Mouse (Mus musculus): ENCODE data around the gene Lactb.
A peak's percentile ranks its signal among the peaks of the same experiment; 100 is the strongest.
"Not testable (repeated sequence)": the region's sequence is repeated elsewhere in the genome, so short reads cannot be mapped to it uniquely, and the experiment has no call there.

Lactb gene

DNA sequence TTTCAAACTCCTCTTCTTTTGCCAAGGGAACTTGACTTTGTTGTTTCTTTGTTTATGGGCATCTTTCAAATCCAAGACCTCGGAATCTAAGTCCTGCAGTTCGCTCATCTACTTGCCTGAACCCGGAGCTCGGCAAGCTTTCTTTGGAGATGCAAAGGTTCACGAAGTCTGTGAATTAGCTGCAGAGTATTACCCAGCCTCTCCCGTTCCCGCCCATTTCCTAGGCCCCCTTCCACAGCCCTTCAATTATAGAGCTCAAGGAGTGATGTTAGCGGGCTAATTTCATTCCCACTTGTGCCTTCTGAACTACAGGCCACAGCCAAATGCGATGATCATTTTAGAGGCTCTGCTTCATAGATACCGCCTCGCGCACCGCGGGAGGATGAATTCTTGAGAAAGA, 55.3 kb downstream of the Lactb start:
- DNase-seq (ENCODE audit: low read depth), result no peak

DNA sequence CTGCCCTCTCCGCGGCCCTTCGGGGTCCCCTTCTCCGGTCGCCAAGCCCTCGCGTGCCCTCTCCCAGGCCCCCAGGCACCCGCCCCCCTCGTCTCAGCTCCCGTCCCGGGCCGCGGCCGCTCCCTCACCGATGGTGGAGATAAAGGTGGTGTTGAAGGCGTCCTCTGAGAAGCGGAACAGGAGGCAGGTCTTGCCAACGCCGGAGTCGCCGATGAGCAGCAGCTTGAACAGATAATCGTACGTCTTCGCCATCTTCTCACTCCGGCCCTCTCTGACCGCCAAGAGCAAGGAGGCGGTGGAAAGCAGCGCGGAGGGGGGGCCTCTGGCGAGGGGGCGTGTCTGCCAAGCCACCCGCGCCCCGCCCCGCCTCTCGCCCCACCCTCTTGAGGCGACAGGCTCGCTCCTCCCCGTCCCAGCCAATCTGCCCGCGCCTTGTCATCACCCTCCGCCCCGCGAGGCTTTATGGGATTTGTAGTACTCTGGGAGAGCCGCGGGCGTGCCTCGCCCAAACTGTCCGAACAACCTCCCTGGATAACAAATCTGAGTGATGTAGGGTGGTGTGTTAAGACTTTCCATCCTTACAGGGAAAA, 55.8 kb downstream of the Lactb start, which contains the start of gene Rab8b:
Rab8b (minus strand) TSS at position 306 of the 590 bp plus-strand sequence.
- DNase-seq (ENCODE audit: low read depth), result peak; percentile 97

DNA sequence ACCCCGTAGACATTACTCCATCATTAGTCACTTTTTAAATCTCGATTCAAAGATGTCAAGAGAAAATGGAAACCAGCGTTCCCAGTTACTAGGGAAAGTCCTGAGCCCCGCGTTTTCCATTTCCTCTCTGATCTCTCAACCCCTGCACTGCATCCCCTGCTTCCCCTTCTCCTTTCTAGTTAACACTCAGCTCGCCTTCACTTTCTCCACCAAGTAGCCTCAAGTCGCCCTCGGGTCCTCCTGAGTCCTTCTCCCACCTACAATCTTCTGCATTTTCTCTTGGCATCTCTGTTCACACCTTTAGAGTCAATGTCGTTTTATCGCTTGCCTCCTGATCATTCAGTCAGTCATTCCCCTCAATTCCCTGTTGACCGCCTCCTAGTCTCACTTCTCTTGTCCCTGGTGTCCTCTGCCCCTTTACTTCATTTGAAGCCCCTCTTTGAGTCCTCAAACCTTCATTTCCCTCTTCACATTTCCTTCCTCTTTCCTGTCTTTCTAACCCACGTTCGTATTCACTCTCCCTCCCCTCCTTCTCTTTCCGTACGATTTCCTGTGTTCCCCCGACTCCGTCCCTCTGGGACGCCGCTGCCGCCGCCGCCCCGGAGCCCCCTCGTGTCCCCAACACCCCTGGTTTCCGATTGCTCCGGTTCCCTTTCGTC, 56.5 kb downstream of the Lactb start:
- peak; percentile 22 for DNase-seq (ENCODE audit: low read depth)

DNA sequence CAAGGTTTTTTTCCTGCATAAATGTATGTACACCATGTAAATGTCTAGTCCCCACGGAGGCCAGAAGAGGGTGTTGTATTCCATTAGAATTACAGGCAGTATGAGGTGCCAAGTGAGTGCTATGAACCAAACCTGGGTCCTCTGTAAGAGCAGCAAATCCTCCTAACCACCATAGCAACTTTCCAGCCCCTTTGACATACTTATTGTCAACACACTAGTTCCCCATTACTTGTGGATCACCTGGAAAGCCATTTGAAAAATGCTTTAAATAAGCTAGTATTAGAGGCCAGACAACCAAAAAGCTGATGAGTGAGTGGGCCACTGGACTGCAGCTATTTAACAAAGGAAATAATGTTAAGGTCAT, 57.4 kb downstream of the Lactb start:
- peak; percentile 9 for DNase-seq (ENCODE audit: low read depth)

DNA sequence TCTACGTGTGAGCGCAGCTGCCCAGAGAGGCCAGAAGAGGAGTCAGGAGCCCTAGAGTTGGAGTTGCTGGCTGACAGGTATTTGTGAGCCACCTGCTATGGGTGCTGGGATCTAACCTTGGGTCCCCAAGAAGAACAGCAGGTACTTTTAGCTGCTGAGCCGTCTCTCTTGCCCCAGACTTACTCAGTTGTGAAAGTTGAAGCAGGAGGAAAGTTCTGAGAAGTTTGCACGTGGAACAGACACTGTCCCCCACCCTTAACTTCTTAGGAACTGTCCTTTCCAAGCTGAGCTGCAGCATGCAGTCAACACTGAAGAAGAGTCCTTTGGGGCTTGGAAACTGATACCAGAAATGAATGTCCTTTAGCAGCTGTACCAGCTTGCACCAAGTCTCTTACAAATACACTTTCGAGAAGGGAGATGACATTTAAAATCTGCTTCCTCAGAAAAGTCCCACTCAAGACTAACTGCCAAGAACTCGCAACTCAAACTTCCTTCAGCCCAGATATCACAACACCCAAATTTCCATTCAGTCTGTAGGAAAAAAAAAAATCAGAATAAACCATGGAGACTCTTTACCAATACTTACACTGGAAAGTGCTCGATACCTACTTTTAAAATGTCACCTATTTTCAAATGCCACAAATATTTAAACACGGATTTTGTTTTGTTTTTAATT, 57.9 kb downstream of the Lactb start:
- no peak for DNase-seq (ENCODE audit: low read depth)

DNA sequence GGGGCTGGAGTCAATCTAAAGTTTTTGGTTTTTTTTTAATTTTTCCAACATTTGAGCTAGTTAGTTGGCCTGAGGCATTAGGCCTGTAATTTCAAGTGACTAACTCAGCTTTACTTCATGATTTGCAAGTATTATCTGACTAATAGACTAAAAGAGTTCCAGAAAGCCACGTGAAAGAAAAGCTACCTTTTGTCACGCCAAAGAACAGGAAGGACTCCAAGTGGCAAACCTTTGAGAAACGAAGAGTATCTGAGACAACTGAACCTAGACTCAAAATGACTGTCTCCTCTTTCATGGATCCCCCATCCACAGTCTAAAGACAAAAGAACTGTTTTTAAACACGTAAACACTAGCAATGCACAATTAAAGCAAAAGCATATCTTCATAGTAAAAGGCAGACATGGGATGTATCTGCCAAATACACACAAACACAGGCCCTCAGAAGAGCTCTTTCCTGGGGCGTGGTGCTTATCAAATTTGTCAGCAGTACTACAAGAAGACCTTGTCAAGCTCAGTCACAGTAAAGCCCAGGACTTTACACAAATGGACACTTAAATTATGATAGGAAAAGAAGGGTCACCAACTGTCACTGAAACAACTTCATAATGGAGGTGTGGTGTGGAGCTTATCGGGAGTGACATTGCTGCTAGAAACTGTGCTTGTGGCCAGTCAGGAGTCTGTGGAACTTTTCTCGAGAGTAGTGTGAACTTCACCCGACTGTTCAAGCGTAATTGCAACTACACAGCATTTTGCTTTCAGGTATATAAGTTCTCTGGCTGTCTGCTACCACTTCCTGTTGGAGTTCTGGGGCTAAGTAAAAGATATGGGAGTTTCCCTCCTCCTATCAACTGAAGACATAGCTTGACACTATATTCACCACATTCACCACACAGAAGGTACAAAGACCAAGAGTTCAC, 59.2 kb downstream of the Lactb start:
- DNase-seq (ENCODE audit: low read depth), result no peak

DNA sequence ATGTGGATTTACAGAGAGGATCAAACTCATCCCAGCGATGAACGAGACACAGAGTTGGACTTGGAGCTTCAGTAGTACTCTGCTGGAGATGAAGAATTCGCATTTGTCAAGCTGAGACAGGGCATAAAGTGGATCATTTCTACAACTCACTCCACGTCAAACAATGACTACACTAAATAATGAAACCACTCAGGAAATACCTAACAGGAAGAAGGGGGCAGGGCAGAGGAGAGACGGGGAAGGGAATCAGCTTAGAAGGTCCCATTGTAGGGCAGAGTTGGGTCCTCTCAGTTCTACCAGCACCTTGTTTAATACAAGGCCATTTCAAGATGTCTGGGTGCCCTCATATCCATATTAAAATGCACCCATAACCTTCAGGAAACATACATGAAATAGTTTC, 59.9 kb downstream of the Lactb start:
- no peak for DNase-seq (ENCODE audit: low read depth)

DNA sequence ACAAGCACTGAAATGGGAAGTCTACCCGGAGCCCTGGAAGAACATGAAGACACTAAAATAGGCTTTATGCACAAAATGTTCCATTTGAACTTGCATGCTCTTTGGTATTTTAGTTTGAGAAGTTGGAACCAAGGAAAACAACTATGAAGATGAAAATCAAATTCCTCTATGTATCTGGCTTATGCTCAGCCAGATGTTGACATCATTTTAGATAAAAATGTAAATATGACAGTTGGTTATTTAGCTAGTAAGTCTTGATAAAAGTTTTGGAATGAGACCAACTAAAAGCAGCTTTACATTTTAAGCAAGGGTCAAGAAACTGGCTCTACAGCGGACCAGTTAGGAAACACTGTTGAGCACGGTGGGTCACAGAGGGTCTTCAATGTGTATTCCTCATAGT, 60.7 kb downstream of the Lactb start:
- no peak for DNase-seq (ENCODE audit: low read depth)

DNA sequence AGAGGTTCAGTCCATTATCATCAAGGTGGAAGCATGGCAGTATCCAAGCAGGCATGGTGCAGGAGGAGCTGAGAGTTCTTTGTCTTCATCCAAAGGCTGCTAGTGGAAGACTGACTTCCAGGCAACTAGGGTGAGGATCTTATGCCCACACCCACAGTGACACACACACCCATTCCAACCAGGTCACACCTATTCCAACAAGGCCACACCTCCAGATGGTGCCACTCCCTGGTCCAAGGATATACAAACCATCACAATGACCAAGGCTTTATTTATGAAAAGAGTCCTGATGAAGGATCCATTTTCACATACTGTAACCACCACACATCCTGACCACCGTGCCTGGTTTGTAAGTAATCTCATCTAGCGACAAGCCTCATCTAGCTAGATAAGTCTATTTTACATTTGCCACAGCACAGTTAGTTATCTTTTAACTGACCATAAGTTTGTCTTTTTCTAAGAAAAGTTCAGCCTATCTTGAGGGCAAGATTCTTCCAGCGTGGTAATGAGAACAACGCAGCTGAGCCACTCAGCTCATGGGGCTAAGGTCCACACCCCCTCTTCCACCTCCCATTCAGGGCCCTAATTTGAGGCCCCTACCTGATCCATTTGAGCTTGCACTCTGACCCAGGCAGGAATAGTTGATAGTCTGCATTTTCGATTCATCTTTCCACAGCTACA, 61.9 kb downstream of the Lactb start:
- DNase-seq (ENCODE audit: low read depth), result not testable (repeated sequence)

DNA sequence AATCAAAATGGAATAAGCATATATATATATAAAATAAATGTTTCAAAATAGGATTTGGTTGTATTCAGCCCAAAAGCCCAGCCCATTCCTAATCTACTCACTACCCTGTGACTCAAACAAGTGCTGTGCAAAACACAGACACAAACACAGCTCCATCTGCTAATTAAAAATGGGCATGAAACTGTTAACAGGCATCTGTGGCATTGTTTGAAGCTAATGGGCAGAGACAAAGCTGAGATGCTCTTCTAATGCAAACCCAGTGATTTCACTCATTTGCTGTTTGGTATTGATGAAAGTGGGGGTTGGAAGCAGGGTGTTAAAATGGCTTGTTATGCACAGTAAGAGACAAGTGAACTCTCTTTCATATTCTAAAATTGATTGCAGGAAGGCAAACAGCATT, 63.0 kb downstream of the Lactb start:
- no peak for DNase-seq (ENCODE audit: low read depth)

DNA sequence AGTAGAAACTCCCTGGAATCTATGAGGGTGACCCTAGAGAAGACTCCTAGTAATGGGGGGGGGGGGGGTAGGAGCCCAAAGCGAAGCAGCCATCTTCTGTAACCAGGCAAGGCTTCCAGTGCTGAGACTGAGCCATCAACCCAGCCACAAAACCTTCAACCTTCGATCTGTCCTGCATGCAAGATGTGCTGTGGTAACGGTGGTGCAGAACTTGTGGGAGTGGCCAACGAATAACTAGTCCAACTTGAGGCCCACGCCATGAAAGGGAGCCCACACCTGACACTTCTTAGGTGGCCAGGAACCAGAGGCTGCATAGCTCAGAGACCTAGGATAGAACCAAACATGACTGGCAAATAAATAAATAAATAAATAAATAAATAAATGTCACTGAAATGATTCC, 64.6 kb downstream of the Lactb start:
- no peak for DNase-seq (ENCODE audit: low read depth)

DNA sequence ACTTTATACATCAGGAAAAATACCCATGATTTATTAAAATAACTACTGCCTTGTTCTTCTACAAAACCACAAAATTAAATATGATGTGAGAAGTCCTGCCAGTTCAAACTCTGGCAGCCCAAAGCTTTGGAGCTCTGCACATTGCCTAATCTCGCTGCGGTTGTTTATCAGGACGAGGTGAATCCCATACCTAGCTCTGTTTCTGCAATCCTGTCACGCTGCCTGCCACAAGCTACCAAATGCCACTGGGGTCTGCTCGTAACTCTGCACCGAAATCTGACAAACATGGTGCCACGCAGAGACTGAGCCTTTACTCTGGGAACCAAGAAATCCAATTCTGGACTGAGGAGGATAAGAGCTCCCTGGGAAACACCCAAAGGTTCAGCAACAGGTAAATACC, 65.4 kb downstream of the Lactb start:
- DNase-seq (ENCODE audit: low read depth), result no peak

DNA sequence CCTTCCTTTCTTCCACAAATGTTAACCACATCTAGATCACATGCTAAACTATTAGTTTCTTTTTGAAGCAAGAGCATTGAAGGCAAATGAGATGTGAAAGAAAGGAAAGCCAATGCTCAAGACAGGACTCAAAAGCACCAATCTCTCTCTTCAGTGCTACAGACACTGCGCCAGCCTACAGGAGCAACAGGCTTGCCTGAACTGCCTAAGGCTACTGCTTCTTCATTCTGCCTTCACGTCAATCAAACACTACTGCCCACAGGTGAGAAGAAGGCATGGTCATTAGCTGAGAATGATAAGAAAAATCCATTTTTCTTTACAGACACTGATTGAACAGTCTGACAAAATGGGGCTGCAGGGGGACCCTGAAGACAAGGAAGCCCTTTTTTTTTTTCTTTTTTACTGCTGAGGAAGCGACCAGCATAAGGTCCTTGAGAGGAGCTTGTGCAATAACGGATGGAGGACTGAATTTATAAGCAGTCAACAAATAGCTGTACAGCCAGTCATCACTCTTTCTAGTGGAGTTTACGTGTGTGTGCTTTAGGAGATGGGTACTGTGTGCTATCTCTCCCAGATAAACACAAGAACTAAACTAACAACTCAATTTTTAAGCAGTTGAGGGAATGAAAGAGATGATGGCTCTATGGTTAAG, 67.4 kb downstream of the Lactb start:
- DNase-seq (ENCODE audit: low read depth), result no peak

DNA sequence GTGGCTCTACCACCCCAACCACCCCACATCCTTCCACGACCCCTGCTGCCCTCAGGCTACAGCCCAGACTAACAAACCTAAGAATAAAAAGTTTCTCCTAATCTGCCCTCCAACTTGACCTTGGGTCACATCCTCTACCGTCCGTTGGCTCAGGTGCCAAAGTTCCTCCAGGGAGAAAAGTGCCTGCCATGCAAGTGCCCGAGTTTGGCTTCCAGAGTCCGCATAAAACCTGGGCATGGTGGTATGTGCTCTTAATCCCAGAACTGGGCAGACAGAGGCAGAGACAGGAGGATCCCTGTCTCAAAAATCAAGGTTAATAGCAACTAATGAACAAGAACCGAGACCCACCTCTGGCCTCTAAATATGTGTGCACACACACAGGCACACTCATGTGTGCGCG, 68.2 kb downstream of the Lactb start:
- DNase-seq (ENCODE audit: low read depth), result no peak

DNA sequence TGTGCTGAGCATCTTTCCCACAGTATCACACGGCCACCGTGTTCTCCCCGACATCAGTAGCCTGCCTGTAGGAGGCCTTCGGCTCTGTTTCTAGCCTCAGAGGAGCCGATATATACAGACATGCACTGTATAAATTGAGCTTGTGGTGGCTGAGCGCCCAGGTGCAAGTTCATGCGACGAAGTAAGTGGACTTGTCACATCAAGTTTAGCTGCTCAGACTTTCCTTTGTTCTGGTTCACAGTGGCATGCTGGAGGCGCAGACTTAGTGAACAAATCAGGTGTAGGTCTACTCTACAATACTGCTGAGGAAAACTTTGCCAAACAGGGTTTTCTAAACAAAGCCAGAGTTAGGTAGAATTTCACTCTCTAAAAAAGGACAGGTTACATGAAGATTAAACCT, 69.3 kb downstream of the Lactb start:
- DNase-seq (ENCODE audit: low read depth), result no peak

Data from NIH3T3 (cell line).